Mouse (Mus musculus): Measurements from ENCODE around the gene Tbc1d4. TPM values are rescaled to one million over a fixed set of nuclear protein-coding genes. Genes with fewer than 3 reads are reported as not detected.

Tbc1d4 gene
- polyA plus RNA-seq, 1 experiment from 2014 or later: 20.5 TPM

GRCm38 (mm10) chr14:101516864-101517263 lies 92.1 kb downstream of the Tbc1d4 start:
- no peak for ATAC-seq (ENCODE audit: insufficient number of reproducible peaks, insufficient read depth, low FRiP score, low read depth)
- no peak overlapping the region for H3K4me3 ChIP-seq (ENCODE audit: control insufficient read depth in 1 of 2, insufficient read depth in 1 of 2, low read depth in 1 of 2, low read length in 2 of 2)
- H3K27me3 ChIP-seq (ENCODE audit: control insufficient read depth, insufficient read depth, low read length): no peaks in the 10 kb centered on the region
- H3K9ac ChIP-seq (ENCODE audit: low read length): no peak overlapping the region
- H3K4me1 ChIP-seq (ENCODE audit: control insufficient read depth in 2 of 2, insufficient read depth in 2 of 2, low read length in 2 of 2): peaks cover 11 to 21% of the 10 kb centered on the region in 2 experiments
- 27% methylated on average over 5 of the region's 5 CpGs for WGBS
- H3K36me3 ChIP-seq (ENCODE audit: control insufficient read depth, insufficient read depth, low read length): no peaks in the 10 kb centered on the region
- no peak overlapping the region for H3K4me2 ChIP-seq (ENCODE audit: low read length)
- no peaks in the 10 kb centered on the region for H3K9me3 ChIP-seq (ENCODE audit: control insufficient read depth, low read length)
- no peak overlapping the region for H3K27ac ChIP-seq (replicated peaks in 1 of 2; ENCODE audit: control insufficient read depth in 1 of 2, insufficient read depth in 1 of 2, low read depth in 2 of 2, low read length in 2 of 2)

- Histone ChIP-seq H3K4me2 (ENCODE audit: low read length) (no peak overlapping the region), H3K4me1 (ENCODE audit: control insufficient read depth in 2 of 2, insufficient read depth in 2 of 2, low read length in 2 of 2) (peaks cover 11 to 26% of the 10 kb centered on the region in 2 experiments), H3K4me3 (ENCODE audit: control insufficient read depth in 1 of 2, insufficient read depth in 1 of 2, low read depth in 1 of 2, low read length in 2 of 2) (no peak overlapping the region), H3K27ac (replicated peaks in 1 of 2; ENCODE audit: control insufficient read depth in 1 of 2, insufficient read depth in 1 of 2, low read depth in 2 of 2, low read length in 2 of 2) (no peak overlapping the region), H3K9me3 (ENCODE audit: control insufficient read depth, low read length) (no peaks in the 10 kb centered on the region), H3K9ac (ENCODE audit: low read length) (no peak overlapping the region), H3K36me3 (ENCODE audit: control insufficient read depth, insufficient read depth, low read length) (no peaks in the 10 kb centered on the region), H3K27me3 (ENCODE audit: control insufficient read depth, insufficient read depth, low read length) (no peaks in the 10 kb centered on the region)
- 89% methylated on average over 11 of the region's 11 CpGs for WGBS
- ATAC-seq (ENCODE audit: insufficient number of reproducible peaks, insufficient read depth, low FRiP score, low read depth): no peak
Observed at GRCm38 (mm10) chr14:101516031-101516430, 93.0 kb downstream of the Tbc1d4 start.

GRCm38 (mm10) chr14:101515271-101515670 lies 93.7 kb downstream of the Tbc1d4 start:
- no peaks in the 10 kb centered on the region for H3K36me3 ChIP-seq (ENCODE audit: control insufficient read depth, insufficient read depth, low read length)
- H3K9me3 ChIP-seq (ENCODE audit: control insufficient read depth, low read length): no peaks in the 10 kb centered on the region
- no peak for ATAC-seq (ENCODE audit: insufficient number of reproducible peaks, insufficient read depth, low FRiP score, low read depth)
- H3K4me2 ChIP-seq (ENCODE audit: low read length): no peak overlapping the region
- H3K4me1 ChIP-seq (ENCODE audit: control insufficient read depth in 2 of 2, insufficient read depth in 2 of 2, low read length in 2 of 2): peaks cover 11 to 31% of the 10 kb centered on the region in 2 experiments
- H3K4me3 ChIP-seq (ENCODE audit: control insufficient read depth in 1 of 2, insufficient read depth in 1 of 2, low read depth in 1 of 2, low read length in 2 of 2): no peak overlapping the region
- H3K27ac ChIP-seq (replicated peaks in 1 of 2; ENCODE audit: control insufficient read depth in 1 of 2, insufficient read depth in 1 of 2, low read depth in 2 of 2, low read length in 2 of 2): no peak overlapping the region
- 69% methylated on average over 4 of the region's 4 CpGs for WGBS
- H3K27me3 ChIP-seq (ENCODE audit: control insufficient read depth, insufficient read depth, low read length): no peaks in the 10 kb centered on the region
- H3K9ac ChIP-seq (ENCODE audit: low read length): no peak overlapping the region

GRCm38 (mm10) chr14:101514557-101514971 lies 94.4 kb downstream of the Tbc1d4 start:
- Histone ChIP-seq H3K27me3 (ENCODE audit: control insufficient read depth, insufficient read depth, low read length) (no peaks in the 10 kb centered on the region), H3K9ac (ENCODE audit: low read length) (no peak overlapping the region)
- 66% methylated on average over 5 of the region's 5 CpGs for WGBS

GRCm38 (mm10) chr14:101513163-101513562 lies 95.8 kb downstream of the Tbc1d4 start:
- Histone ChIP-seq H3K4me2 (ENCODE audit: low read length) (no peak overlapping the region), H3K9me3 (ENCODE audit: control insufficient read depth, low read length) (no peaks in the 10 kb centered on the region), H3K4me3 (ENCODE audit: control insufficient read depth in 1 of 2, insufficient read depth in 1 of 2, low read depth in 1 of 2, low read length in 2 of 2) (no peak overlapping the region), H3K4me1 (ENCODE audit: control insufficient read depth in 2 of 2, insufficient read depth in 2 of 2, low read length in 2 of 2) (peaks cover 7 to 22% of the 10 kb centered on the region in 2 experiments), H3K27ac (replicated peaks in 1 of 2; ENCODE audit: control insufficient read depth in 1 of 2, insufficient read depth in 1 of 2, low read depth in 2 of 2, low read length in 2 of 2) (peak overlapping the region; percentile 5 to 20; a peak in 2 of 4 replicates), H3K27me3 (ENCODE audit: control insufficient read depth, insufficient read depth, low read length) (no peaks in the 10 kb centered on the region), H3K9ac (ENCODE audit: low read length) (no peak overlapping the region), H3K36me3 (ENCODE audit: control insufficient read depth, insufficient read depth, low read length) (no peaks in the 10 kb centered on the region)
- WGBS: 54% methylated on average over 11 of the region's 11 CpGs
- no peak for ATAC-seq (ENCODE audit: insufficient number of reproducible peaks, insufficient read depth, low FRiP score, low read depth)

More at GRCm38 (mm10) chr14:101514557-101514971, 94.4 kb downstream of the Tbc1d4 start:
- H3K36me3 ChIP-seq (ENCODE audit: control insufficient read depth, insufficient read depth, low read length): no peaks in the 10 kb centered on the region
- no peak overlapping the region for H3K4me2 ChIP-seq (ENCODE audit: low read length)
- H3K4me1 ChIP-seq (ENCODE audit: control insufficient read depth in 2 of 2, insufficient read depth in 2 of 2, low read length in 2 of 2): peaks cover 11 to 31% of the 10 kb centered on the region in 2 experiments
- H3K9me3 ChIP-seq (ENCODE audit: control insufficient read depth, low read length): no peaks in the 10 kb centered on the region
- H3K27ac ChIP-seq (replicated peaks in 1 of 2; ENCODE audit: control insufficient read depth in 1 of 2, insufficient read depth in 1 of 2, low read depth in 2 of 2, low read length in 2 of 2): no peak overlapping the region
- H3K4me3 ChIP-seq (ENCODE audit: control insufficient read depth in 1 of 2, insufficient read depth in 1 of 2, low read depth in 1 of 2, low read length in 2 of 2): no peak overlapping the region
- ATAC-seq (ENCODE audit: insufficient number of reproducible peaks, insufficient read depth, low FRiP score, low read depth): no peak

- WGBS: 56% methylated on average over 8 of the region's 8 CpGs
- Histone ChIP-seq H3K4me1 (ENCODE audit: control insufficient read depth in 2 of 2, insufficient read depth in 2 of 2, low read length in 2 of 2) (peaks cover 5 to 17% of the 10 kb centered on the region in 2 experiments), H3K36me3 (ENCODE audit: control insufficient read depth, insufficient read depth, low read length) (peaks cover 7% of the 10 kb centered on the region), H3K27ac (replicated peaks in 1 of 2; ENCODE audit: control insufficient read depth in 1 of 2, insufficient read depth in 1 of 2, low read depth in 2 of 2, low read length in 2 of 2) (0 out of 4 replicates have a peak overlapping the region, but pooled peaks of 1 of the 2 experiments have one; percentile 34), H3K27me3 (ENCODE audit: control insufficient read depth, insufficient read depth, low read length) (no peaks in the 10 kb centered on the region), H3K4me2 (ENCODE audit: low read length) (peak overlapping the region; percentile 39), H3K4me3 (ENCODE audit: control insufficient read depth in 1 of 2, insufficient read depth in 1 of 2, low read depth in 1 of 2, low read length in 2 of 2) (no peak overlapping the region; a peak in 1 of 4 replicates), H3K9me3 (ENCODE audit: control insufficient read depth, low read length) (no peaks in the 10 kb centered on the region), H3K9ac (ENCODE audit: low read length) (no peak overlapping the region)
- no peak for ATAC-seq (ENCODE audit: insufficient number of reproducible peaks, insufficient read depth, low FRiP score, low read depth)
Observed at GRCm38 (mm10) chr14:101511410-101511809, 97.6 kb downstream of the Tbc1d4 start.

- Histone ChIP-seq H3K4me3 (ENCODE audit: control insufficient read depth in 1 of 2, insufficient read depth in 1 of 2, low read depth in 1 of 2, low read length in 2 of 2) (peak overlapping the region in 1 of 2 experiments; percentile 4; a peak in 1 of 4 replicates), H3K27me3 (ENCODE audit: control insufficient read depth, insufficient read depth, low read length) (no peaks in the 10 kb centered on the region), H3K36me3 (ENCODE audit: control insufficient read depth, insufficient read depth, low read length) (peaks cover 7% of the 10 kb centered on the region), H3K9ac (ENCODE audit: low read length) (no peak overlapping the region), H3K9me3 (ENCODE audit: control insufficient read depth, low read length) (no peaks in the 10 kb centered on the region), H3K4me1 (ENCODE audit: control insufficient read depth in 2 of 2, insufficient read depth in 2 of 2, low read length in 2 of 2) (peaks cover 5 to 17% of the 10 kb centered on the region in 2 experiments), H3K27ac (replicated peaks in 1 of 2; ENCODE audit: control insufficient read depth in 1 of 2, insufficient read depth in 1 of 2, low read depth in 2 of 2, low read length in 2 of 2) (peak overlapping the region; percentile 33; a peak in 3 of 4 replicates), H3K4me2 (ENCODE audit: low read length) (peak overlapping the region; percentile 39)
- ATAC-seq (ENCODE audit: insufficient number of reproducible peaks, insufficient read depth, low FRiP score, low read depth): no peak
- 65% methylated on average over 13 of the region's 13 CpGs for WGBS
Observed at GRCm38 (mm10) chr14:101510540-101511313, 98.3 kb downstream of the Tbc1d4 start.

All from heart, embryonic 14.5 days (tissue).